Mouse (Mus musculus) lung, embryonic 14.5 days (tissue): ENCODE data around the gene Tmem51. TPM values are rescaled to one million over a fixed set of nuclear protein-coding genes. Genes with fewer than 3 reads are reported as not detected.

Experiments
- ATAC-seq: fragments of 200-750 bp; cut with Nextera tagmentation; 2 replicates; pipeline ENCODE4 v1.8.0; 2017; ENCODE audit warnings: mild to moderate bottlenecking, moderate TSS enrichment, moderate library complexity; ENCODE audit not compliant: insufficient read depth
- DNase-seq: peaks from one replicate; pipeline ENCODE4 v3.0.0-alpha.2; 2015
- H3K27ac ChIP-seq: fragments of 300-500 bp; sonication (generic); 2 replicates; pipeline ENCODE4 v1.5.1; 2014; ENCODE audit warnings: low read depth, mild to moderate bottlenecking, moderate library complexity
- H3K27me3 ChIP-seq: fragments of 300-500 bp; sonication (generic); 2 replicates; pipeline ENCODE4 v1.6.1; 2014; ENCODE audit warnings: low read length, control low read depth; ENCODE audit not compliant: insufficient read depth
- H3K36me3 ChIP-seq: fragments of 300-500 bp; sonication (generic); 2 replicates; pipeline ENCODE4 v1.6.1; 2014; ENCODE audit warnings: control low read depth; ENCODE audit not compliant: insufficient read depth
- H3K4me1 ChIP-seq: fragments of 300-500 bp; sonication (generic); 2 replicates; pipeline ENCODE4 v1.6.1; 2014; ENCODE audit warnings: antibody characterized with exemption, control low read depth; ENCODE audit not compliant: insufficient read depth
- H3K4me2 ChIP-seq: fragments of 300-500 bp; sonication (generic); 2 replicates; pipeline ENCODE4 v1.6.1; 2014; ENCODE audit warnings: mild to moderate bottlenecking
- H3K4me3 ChIP-seq: fragments of 300-500 bp; sonication (generic); 2 replicates; pipeline ENCODE4 v1.5.1; 2014; ENCODE audit warnings: low read depth, low read length
- H3K9ac ChIP-seq: fragments of 300-500 bp; sonication (generic); 2 replicates; pipeline ENCODE4 v1.6.1; 2014
- H3K9me3 ChIP-seq: fragments of 300-500 bp; sonication (generic); 2 replicates; pipeline ENCODE4 v1.6.1; 2016; ENCODE audit warnings: low read depth, low read length, control low read depth
- CTCF ChIP-seq: IDR thresholded peaks from 2 replicates; pipeline ENCODE4 v1.5.1; 2016; ENCODE audit warnings: antibody characterized with exemption, low read depth
- WGBS: fragments of 180-500 bp; shearing (Covaris S2); extraction: QIAGEN DNeasy Blood & Tissue Kit; methylation state at CpG from one replicate; pipeline ENCODE4 v1.1.7; 2014; 5-methylcytosine and 5-hydroxymethylcytosine counted together
- polyA plus RNA-seq: library from polyadenylated mRNA; unstranded; fragments of >200 nt; fragmentation: Nextera tagmentation; extraction: Ambion mirVana; gene quantifications from 2 replicates; pipeline ENCODE4 v1.2.1, GENCODE M21; 2014

The Tmem51 gene
- polyA plus RNA-seq, 1 experiment from 2014 or later: 17.1 TPM

GRCm38 (mm10) chr4:142113306-142113705, 29.2 kb upstream of the Tmem51 start:
- no peaks in the 10 kb centered on the region for H3K4me1 ChIP-seq
- H3K4me3 ChIP-seq: no peak overlapping the region
- H3K36me3 ChIP-seq: no peaks in the 10 kb centered on the region
- H3K27ac ChIP-seq: no peak overlapping the region
- TF ChIP-seq CTCF: peak; percentile 82
- H3K9me3 ChIP-seq: no peaks in the 10 kb centered on the region
- no peak for ATAC-seq
- H3K27me3 ChIP-seq: no peaks in the 10 kb centered on the region
- 26% methylated on average over 8 of the region's 8 CpGs for WGBS
- no peak overlapping the region for H3K9ac ChIP-seq
- peak; percentile 49 for DNase-seq
- H3K4me2 ChIP-seq: no peak overlapping the region

- no peaks in the 10 kb centered on the region; the same call in 1 of the 2 replicates for H3K27me3 ChIP-seq
- H3K9ac ChIP-seq: no peak overlapping the region
- H3K4me1 ChIP-seq: 0 out of 2 replicates have a peak, but pooled peaks cover 1% of the 10 kb centered on the region
- WGBS: 39% methylated on average over 12 of the region's 12 CpGs
- H3K4me2 ChIP-seq: no peak overlapping the region
- H3K9me3 ChIP-seq: no peaks in the 10 kb centered on the region
- no peaks in the 10 kb centered on the region for H3K36me3 ChIP-seq
- no peak overlapping the region for H3K27ac ChIP-seq
- DNase-seq (no peak), ATAC-seq (no peak)
- H3K4me3 ChIP-seq: no peak overlapping the region
- no peak for TF ChIP-seq CTCF
Observed at GRCm38 (mm10) chr4:142103081-142103671, 19.1 kb upstream of the Tmem51 start.

- Histone ChIP-seq H3K27me3 (no peaks in the 10 kb centered on the region; the same call in 1 of the 2 replicates), H3K36me3 (no peaks in the 10 kb centered on the region), H3K4me3 (no peak overlapping the region), H3K4me2 (peak overlapping the region; percentile 48), H3K27ac (peak overlapping the region; percentile 67; the same call in 1 of the 2 replicates), H3K9ac (no peak overlapping the region), H3K4me1 (0 out of 2 replicates have a peak, but pooled peaks cover 8% of the 10 kb centered on the region), H3K9me3 (no peaks in the 10 kb centered on the region)
- 13% methylated on average over 8 of the region's 8 CpGs for WGBS
- peak; percentile 89 for TF ChIP-seq CTCF
- DNase-seq (peak; percentile 93), ATAC-seq (peak; percentile 59; the same call in 1 of the 2 replicates)
Observed at GRCm38 (mm10) chr4:142098303-142098702, 14.2 kb upstream of the Tmem51 start.

DNA sequence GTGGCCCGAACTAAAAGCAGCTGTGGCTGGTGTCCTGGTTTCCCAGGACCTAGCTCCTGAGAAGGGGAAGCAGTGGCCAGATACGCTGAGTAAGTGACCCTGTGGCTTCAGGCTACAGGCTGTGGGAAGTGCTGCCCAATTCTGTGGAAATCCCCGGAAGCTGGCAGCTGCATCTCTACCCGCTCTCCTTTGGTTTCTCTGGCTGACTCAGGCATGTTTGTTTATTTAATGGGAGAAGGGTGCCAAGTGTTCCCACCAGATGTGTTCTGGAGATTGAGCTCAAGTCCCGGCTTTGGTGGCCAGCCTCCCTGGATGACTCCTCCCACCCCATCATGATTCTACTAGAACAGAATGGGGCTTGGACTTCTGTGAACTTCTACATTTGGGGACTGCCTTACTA, 13.8 kb upstream of the Tmem51 start:
- ATAC-seq (peak; percentile 84), DNase-seq (peak; percentile 93)
- H3K9me3 ChIP-seq: no peaks in the 10 kb centered on the region
- no peak overlapping the region for H3K4me3 ChIP-seq
- H3K27ac ChIP-seq: peak overlapping the region; percentile 80
- no peaks in the 10 kb centered on the region; the same call in 1 of the 2 replicates for H3K27me3 ChIP-seq
- peak overlapping the region; percentile 48 for H3K4me2 ChIP-seq
- H3K4me1 ChIP-seq: 0 out of 2 replicates have a peak, but pooled peaks cover 8% of the 10 kb centered on the region
- TF ChIP-seq CTCF: no peak
- H3K9ac ChIP-seq: no peak overlapping the region
- no peaks in the 10 kb centered on the region for H3K36me3 ChIP-seq
- 7% methylated on average over 5 of the region's 5 CpGs for WGBS

DNA sequence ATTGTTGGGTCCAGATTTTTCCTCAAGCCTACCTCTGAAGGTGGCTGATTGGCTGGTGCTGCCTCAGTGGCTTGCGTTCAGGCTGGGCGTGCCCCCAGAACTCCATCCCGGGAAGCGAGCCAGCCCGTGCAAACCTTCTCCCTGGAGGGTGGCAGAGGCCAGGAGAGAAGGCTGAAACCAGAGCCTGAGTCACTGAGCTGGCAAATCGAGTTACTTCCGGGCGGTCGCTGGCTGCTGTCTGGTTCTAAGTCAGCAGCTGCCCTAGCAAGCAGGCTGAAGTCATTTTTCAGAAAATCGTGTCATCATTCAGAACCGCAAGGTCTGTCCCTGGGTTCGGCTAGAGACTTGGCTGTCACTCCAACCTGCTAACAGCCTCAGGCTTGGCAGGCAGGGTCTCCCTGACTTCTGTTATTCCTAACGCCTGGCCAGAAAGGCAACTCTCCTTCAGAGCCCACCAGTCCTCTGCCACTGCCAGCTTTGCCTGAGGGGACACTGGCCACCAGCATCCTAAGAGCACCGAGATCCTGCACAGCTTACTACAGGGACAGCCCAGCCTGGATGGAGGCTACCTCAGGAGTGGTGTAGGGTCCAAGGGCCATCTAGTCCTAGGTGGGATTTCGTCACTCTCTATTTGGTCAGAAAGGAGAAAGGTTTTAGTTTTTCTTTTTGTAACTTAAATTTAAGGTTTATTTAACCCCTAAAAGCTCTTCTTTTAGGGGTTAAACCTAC, 11.6 kb upstream of the Tmem51 start:
- Histone ChIP-seq H3K36me3 (no peaks in the 10 kb centered on the region), H3K4me1 (0 out of 2 replicates have a peak, but pooled peaks cover 8% of the 10 kb centered on the region), H3K9me3 (no peaks in the 10 kb centered on the region), H3K4me2 (no peak overlapping the region), H3K9ac (no peak overlapping the region), H3K27ac (no peak overlapping the region), H3K4me3 (no peak overlapping the region), H3K27me3 (no peaks in the 10 kb centered on the region)
- DNase-seq (peak; percentile 42), ATAC-seq (no peak)
- TF ChIP-seq CTCF: no peak
- WGBS: 46% methylated on average over 15 of the region's 15 CpGs

GRCm38 (mm10) chr4:142094386-142094785, 10.3 kb upstream of the Tmem51 start:
- Histone ChIP-seq H3K27me3 (no peaks in the 10 kb centered on the region), H3K36me3 (no peaks in the 10 kb centered on the region), H3K9ac (no peak overlapping the region), H3K9me3 (no peaks in the 10 kb centered on the region), H3K4me2 (no peak overlapping the region), H3K4me1 (0 out of 2 replicates have a peak, but pooled peaks cover 8% of the 10 kb centered on the region), H3K4me3 (no peak overlapping the region), H3K27ac (no peak overlapping the region)
- no peak for TF ChIP-seq CTCF
- ATAC-seq (no peak), DNase-seq (no peak)
- WGBS: 75% methylated on average over 11 of the region's 11 CpGs

GRCm38 (mm10) chr4:142091100-142091499, 7.0 kb upstream of the Tmem51 start:
- WGBS: 57% methylated on average over 2 of the region's 2 CpGs
- Histone ChIP-seq H3K27ac (no peak overlapping the region), H3K27me3 (no peaks in the 10 kb centered on the region), H3K4me3 (no peak overlapping the region), H3K9me3 (no peaks in the 10 kb centered on the region), H3K9ac (no peak overlapping the region), H3K4me1 (no peaks in the 10 kb centered on the region), H3K36me3 (no peaks in the 10 kb centered on the region), H3K4me2 (no peak overlapping the region)
- DNase-seq (no peak), ATAC-seq (no peak)
- no peak for TF ChIP-seq CTCF
